Mouse (Mus musculus) E14TG2a.4 (cell line): Measurements from ENCODE around the gene Ttll13.

Experiments used
- H3K27me3 ChIP-seq: 2 replicates; pipeline ENCODE4 v1.6.1; 2014; ENCODE audit warnings: low read length, control low read depth; ENCODE audit not compliant: insufficient read depth
- H3K36me3 ChIP-seq: 2 replicates; pipeline ENCODE4 v1.6.1; 2014; ENCODE audit warnings: low read length, control low read depth; ENCODE audit not compliant: insufficient read depth
- H3K4me1 ChIP-seq: replicated peaks from 2 replicates; pipeline ENCODE4 v1.6.1; 2014; ENCODE audit warnings: low read depth, low read length, control low read depth
- H3K4me3 ChIP-seq: replicated peaks from 2 replicates; pipeline ENCODE4 v1.5.1; 2014; ENCODE audit warnings: mild to moderate bottlenecking, low read length
- H3K9me3 ChIP-seq: 2 replicates; pipeline ENCODE4 v1.6.1; 2014; ENCODE audit warnings: low read length, control low read depth
- CTCF ChIP-seq: conservative IDR thresholded peaks from 2 replicates; pipeline ENCODE4 v1.5.1; 2014; ENCODE audit warnings: low read length
- NANOG ChIP-seq: IDR thresholded peaks from 2 replicates; pipeline ENCODE4 v1.6.1; 2014; ENCODE audit warnings: borderline replicate concordance, low read length, mixed read lengths
- POU5F1 ChIP-seq: IDR thresholded peaks from 2 replicates; pipeline ENCODE4 v1.6.1; 2014; ENCODE audit warnings: low read length, borderline replicate concordance

Gene Ttll13

GRCm38 (mm10) chr7:80208738-80209430 lies 37.3 kb upstream of the Ttll13 start:
- Histone ChIP-seq H3K9me3 (no peaks in the 10 kb centered on the region), H3K4me3 (peak overlapping the region; percentile 59), H3K4me1 (peaks cover 96% of the 10 kb centered on the region), H3K27me3 (no peaks in the 10 kb centered on the region), H3K36me3 (peaks cover 97% of the 10 kb centered on the region)
- TF ChIP-seq CTCF, result no peak
- no peak for TF ChIP-seq POU5F1
- no peak for TF ChIP-seq NANOG

GRCm38 (mm10) chr7:80209669-80210068 lies 36.5 kb upstream of the Ttll13 start:
- Histone ChIP-seq H3K36me3 (peaks cover 97% of the 10 kb centered on the region), H3K9me3 (no peaks in the 10 kb centered on the region), H3K27me3 (no peaks in the 10 kb centered on the region), H3K4me3 (peak overlapping the region; percentile 59; the same call in 1 of the 2 replicates), H3K4me1 (peaks cover 96% of the 10 kb centered on the region)
- TF ChIP-seq NANOG (no peak), CTCF (no peak), POU5F1 (no peak)

- peaks cover 97% of the 10 kb centered on the region for H3K36me3 ChIP-seq
- peaks cover 96% of the 10 kb centered on the region for H3K4me1 ChIP-seq
- no peaks in the 10 kb centered on the region for H3K27me3 ChIP-seq
- no peak for TF ChIP-seq NANOG
- TF ChIP-seq POU5F1, result no peak
- no peak for TF ChIP-seq CTCF
- 0 out of 2 replicates have a peak overlapping the region, but pooled peaks have one; percentile 17 for H3K4me3 ChIP-seq
- H3K9me3 ChIP-seq, result no peaks in the 10 kb centered on the region
Observed at GRCm38 (mm10) chr7:80210982-80211381, 35.2 kb upstream of the Ttll13 start.

- Histone ChIP-seq H3K27me3 (no peaks in the 10 kb centered on the region), H3K36me3 (peaks cover 99% of the 10 kb centered on the region), H3K9me3 (no peaks in the 10 kb centered on the region), H3K4me3 (no peak overlapping the region), H3K4me1 (peaks cover 93% of the 10 kb centered on the region)
- TF ChIP-seq CTCF (no peak), POU5F1 (no peak), NANOG (no peak)
Observed at GRCm38 (mm10) chr7:80213604-80214003, 32.6 kb upstream of the Ttll13 start.

GRCm38 (mm10) chr7:80214459-80214858 lies 31.7 kb upstream of the Ttll13 start:
- Histone ChIP-seq H3K36me3 (peaks cover 99% of the 10 kb centered on the region), H3K27me3 (no peaks in the 10 kb centered on the region), H3K4me3 (no peak overlapping the region), H3K4me1 (peaks cover 93% of the 10 kb centered on the region), H3K9me3 (no peaks in the 10 kb centered on the region)
- no peak for TF ChIP-seq CTCF

GRCm38 (mm10) chr7:80215398-80215797 lies 30.8 kb upstream of the Ttll13 start:
- H3K27me3 ChIP-seq, result no peaks in the 10 kb centered on the region
- no peak for TF ChIP-seq POU5F1
- peak; percentile 79 for TF ChIP-seq CTCF
- TF ChIP-seq NANOG, result no peak

GRCm38 (mm10) chr7:80216566-80216965 lies 29.6 kb upstream of the Ttll13 start:
- peaks cover 94% of the 10 kb centered on the region for H3K4me1 ChIP-seq
- no peaks in the 10 kb centered on the region for H3K27me3 ChIP-seq
- TF ChIP-seq POU5F1 (no peak), NANOG (no peak), CTCF (no peak)
- H3K9me3 ChIP-seq, result no peaks in the 10 kb centered on the region
- H3K36me3 ChIP-seq, result peaks cover 99% of the 10 kb centered on the region
- H3K4me3 ChIP-seq, result 0 out of 2 replicates have a peak overlapping the region, but pooled peaks have one; percentile 26

More at GRCm38 (mm10) chr7:80215398-80215797, 30.8 kb upstream of the Ttll13 start:
- Histone ChIP-seq H3K9me3 (no peaks in the 10 kb centered on the region), H3K36me3 (peaks cover 99% of the 10 kb centered on the region), H3K4me1 (peaks cover 93% of the 10 kb centered on the region), H3K4me3 (0 out of 2 replicates have a peak overlapping the region, but pooled peaks have one; percentile 10)

GRCm38 (mm10) chr7:80218666-80219065 lies 27.5 kb upstream of the Ttll13 start:
- no peak overlapping the region for H3K4me3 ChIP-seq
- H3K36me3 ChIP-seq, result peaks cover 98% of the 10 kb centered on the region
- no peaks in the 10 kb centered on the region for H3K27me3 ChIP-seq
- TF ChIP-seq NANOG (no peak), POU5F1 (no peak), CTCF (no peak)
- H3K4me1 ChIP-seq, result peaks cover 94% of the 10 kb centered on the region
- H3K9me3 ChIP-seq, result no peaks in the 10 kb centered on the region
